7 mouse cellular contexts compared by ENCODE assay signal in genomic region chr14:47087182-47087581, GRCm38 (mm10).
A peak's percentile ranks its signal among the peaks of the same experiment; 100 is the strongest.
DNase-seq lines count a peak whose midpoint lies in the region; ATAC-seq lines count a peak whose summit lies in the region.

No protein-coding gene starts in this region.

- 0 out of 2 replicates have a peak, but pooled peaks cover 9% of the 10 kb centered on the region for H3K4me1 ChIP-seq in intestine, embryonic 14.5 days (replicated peaks; ENCODE audit: control insufficient read depth, insufficient read depth, low read length)

- WGBS in intestine, embryonic 14.5 days = 27% methylated on average over 5 of the region's 5 CpGs

- no peak overlapping the region for H3K27ac ChIP-seq in intestine, embryonic 14.5 days (ENCODE audit: low read depth)

- no peak overlapping the region for H3K9ac ChIP-seq in intestine, embryonic 14.5 days (ENCODE audit: low read length)

- H3K27me3 ChIP-seq in intestine, embryonic 14.5 days (replicated peaks; ENCODE audit: control insufficient read depth, insufficient read depth, low read length) = no peaks in the 10 kb centered on the region

- intact Hi-C loops in gastrocnemius, postnatal 14 days (cut with DNase I; ENCODE audit: low total_unique reads) = loop anchor here (2.0 to 10.0 kb wide), 2 partner anchors 168 to 206 kb away; no protein-coding TSS in a partner anchor
- intact Hi-C loops in left cerebral cortex, postnatal 25 days (cut with DNase I) = loop anchor here (5.0 kb wide), 1 partner anchor 255 kb away; the partner anchor contains the start of gene Cgrrf1

- peaks cover 15% of the 10 kb centered on the region for H3K36me3 ChIP-seq in intestine, embryonic 14.5 days (ENCODE audit: control insufficient read depth, insufficient read depth, low read length)

- ATAC-seq in intestine, embryonic 14.5 days (replicated peaks; ENCODE audit: low FRiP score, low TSS enrichment, low read depth) = peak; percentile 51

- peak overlapping the region; percentile 24; the same call in 1 of the 2 replicates for H3K4me3 ChIP-seq in intestine, embryonic 14.5 days (ENCODE audit: low read depth, low read length)

- H3K4me2 ChIP-seq in intestine, embryonic 14.5 days (ENCODE audit: low read length) = peak overlapping the region; percentile 50

- H3K9me3 ChIP-seq in intestine, embryonic 14.5 days (ENCODE audit: control insufficient read depth, low read length) = no peaks in the 10 kb centered on the region

- DNase-seq in adrenal gland, postnatal 10 days = peak; percentile 85
- DNase-seq in embryo, embryonic 11 days = peak; percentile 89
- peak; percentile 80 for DNase-seq in gastrocnemius, postnatal 14 days
- DNase-seq in intestine, embryonic 14.5 days (ENCODE audit: low spot score) = peak; percentile 92
- DNase-seq in left cerebral cortex, postnatal 25 days (ENCODE audit: low spot score in 2 of 2) = peak; percentile 56 to 69
- DNase-seq in mesoderm, embryonic 11.5 days (ENCODE audit: low read depth, low spot score) = peak; percentile 84
- DNase-seq in right cerebral cortex, postnatal 36 days (ENCODE audit: low spot score in 2 of 2) = peak; percentile 30 to 47

Comparison
In these comparisons a context has a peak if more than half of its experiments do, and no peak if none do; other contexts are left out.
1. DNase-seq: peak in every context shown above with its lines; median percentile 92 in intestine, embryonic 14.5 days; 89 in embryo, embryonic 11 days; 85 in adrenal gland, postnatal 10 days; 84 in mesoderm, embryonic 11.5 days; 80 in gastrocnemius, postnatal 14 days; 62 in left cerebral cortex, postnatal 25 days; 38 in right cerebral cortex, postnatal 36 days.